Comparison of ENCODE assay signal across 8 mouse cellular contexts in genomic region chr19:24281288-24281980, GRCm38 (mm10). TPM values are rescaled to one million over a fixed set of nuclear protein-coding genes. Genes with fewer than 3 reads are reported as not detected.
A peak's percentile ranks its signal among the peaks of the same experiment; 100 is the strongest.
DNase-seq lines count a peak whose midpoint lies in the region; ATAC-seq lines count a peak whose summit lies in the region.

No protein-coding gene starts in this region.

- H3K36me3 ChIP-seq in liver, embryonic 11.5 days (ENCODE audit: control insufficient read depth, insufficient read depth, low read length): no peaks in the 10 kb centered on the region; the same call in 1 of the 2 replicates
- peaks cover 9% of the 10 kb centered on the region for H3K36me3 ChIP-seq in forebrain, embryonic 13.5 days (ENCODE audit: poor library complexity, severe bottlenecking)
- no peaks in the 10 kb centered on the region for H3K36me3 ChIP-seq in limb, embryonic 15.5 days
- no peaks in the 10 kb centered on the region for H3K36me3 ChIP-seq in stomach, embryonic 15.5 days

- no peaks in the 10 kb centered on the region for H3K27me3 ChIP-seq in liver, embryonic 11.5 days (replicated peaks; ENCODE audit: control insufficient read depth, insufficient read depth, low read length)
- H3K27me3 ChIP-seq in forebrain, embryonic 13.5 days: no peaks in the 10 kb centered on the region
- no peaks in the 10 kb centered on the region for H3K27me3 ChIP-seq in limb, embryonic 15.5 days
- no peaks in the 10 kb centered on the region for H3K27me3 ChIP-seq in stomach, embryonic 15.5 days (replicated peaks)

- H3K4me2 ChIP-seq in liver, embryonic 11.5 days: peak overlapping the region; percentile 88
- H3K4me2 ChIP-seq in forebrain, embryonic 13.5 days: peak overlapping the region; percentile 87
- peak overlapping the region; percentile 89 for H3K4me2 ChIP-seq in limb, embryonic 15.5 days
- H3K4me2 ChIP-seq in stomach, embryonic 15.5 days: peak overlapping the region; percentile 82

- peak overlapping the region; percentile 20; the same call in 1 of the 2 replicates for H3K9ac ChIP-seq in liver, embryonic 11.5 days (ENCODE audit: low read depth, low read length)
- H3K9ac ChIP-seq in forebrain, embryonic 13.5 days: no peak overlapping the region
- no peak overlapping the region for H3K9ac ChIP-seq in limb, embryonic 15.5 days
- no peak overlapping the region for H3K9ac ChIP-seq in stomach, embryonic 15.5 days

- peaks cover 4% of the 10 kb centered on the region; the same call in 1 of the 2 replicates for H3K4me1 ChIP-seq in liver, embryonic 11.5 days (replicated peaks; ENCODE audit: control insufficient read depth, insufficient read depth, low read length)
- H3K4me1 ChIP-seq in forebrain, embryonic 13.5 days: peaks cover 12% of the 10 kb centered on the region
- peaks cover 11% of the 10 kb centered on the region for H3K4me1 ChIP-seq in limb, embryonic 15.5 days
- H3K4me1 ChIP-seq in stomach, embryonic 15.5 days: peaks cover 8% of the 10 kb centered on the region; the same call in 1 of the 2 replicates

- H3K27ac ChIP-seq in liver, embryonic 11.5 days (ENCODE audit: low read depth, low read length): peak overlapping the region; percentile 25; the same call in 1 of the 2 replicates
- H3K27ac ChIP-seq in forebrain, embryonic 13.5 days: no peak overlapping the region
- H3K27ac ChIP-seq in limb, embryonic 15.5 days: no peak overlapping the region
- no peak overlapping the region for H3K27ac ChIP-seq in stomach, embryonic 15.5 days

- 40% methylated on average over 7 of the region's 7 CpGs for WGBS in liver, embryonic 11.5 days
- WGBS in forebrain, embryonic 13.5 days: 65% methylated on average over 7 of the region's 7 CpGs
- 54% methylated on average over 7 of the region's 7 CpGs for WGBS in limb, embryonic 15.5 days
- 57% methylated on average over 7 of the region's 7 CpGs for WGBS in stomach, embryonic 15.5 days

- no peak for ATAC-seq in liver, embryonic 11.5 days (replicated peaks; ENCODE audit: low FRiP score)
- ATAC-seq in forebrain, embryonic 13.5 days: no peak
- no peak for ATAC-seq in limb, embryonic 15.5 days (ENCODE audit: insufficient number of reproducible peaks, low FRiP score, low TSS enrichment, low read depth)
- ATAC-seq in stomach, embryonic 15.5 days (ENCODE audit: insufficient read depth, low FRiP score, low read depth): no peak
- ATAC-seq in CD4-positive, CD25-positive, alpha-beta regulatory T cell, adult 4 months: no peak

- peak overlapping the region; percentile 67 for H3K4me3 ChIP-seq in liver, embryonic 11.5 days (ENCODE audit: low read depth, low read length)
- no peak overlapping the region for H3K4me3 ChIP-seq in forebrain, embryonic 13.5 days
- peak overlapping the region; percentile 73 for H3K4me3 ChIP-seq in limb, embryonic 15.5 days
- no peak overlapping the region for H3K4me3 ChIP-seq in stomach, embryonic 15.5 days (replicated peaks)

- no peaks in the 10 kb centered on the region; the same call in 1 of the 2 replicates for H3K9me3 ChIP-seq in liver, embryonic 11.5 days (ENCODE audit: control insufficient read depth, low read length)
- no peaks in the 10 kb centered on the region for H3K9me3 ChIP-seq in forebrain, embryonic 13.5 days (replicated peaks)
- no peaks in the 10 kb centered on the region; the same call in 1 of the 2 replicates for H3K9me3 ChIP-seq in limb, embryonic 15.5 days
- H3K9me3 ChIP-seq in stomach, embryonic 15.5 days: no peaks in the 10 kb centered on the region

- DNase-seq in liver, embryonic 11.5 days (ENCODE audit: low spot score): no peak
- no peak for DNase-seq in liver
- DNase-seq in adrenal gland, adult 8-10 months: no peak
- no peak for DNase-seq in frontal cortex, postnatal 10 days (ENCODE audit: low spot score in 2 of 2)

RNA-seq across cellular contexts. Expression of gene Fxn, which starts 1.0 kb away (rescaled TPM):
- 82.8 and 91.1 TPM in 2 replicates for polyA plus RNA-seq in liver, embryonic 11.5 days (2014; fragmentation: Nextera tagmentation; extraction: Ambion mirVana)
- 55.4 and 56.7 TPM in 2 replicates for polyA plus RNA-seq in forebrain, embryonic 13.5 days (2015; fragmentation: Nextera tagmentation; extraction: Ambion mirVana)
- 36.0 and 38.6 TPM in 2 replicates for polyA plus RNA-seq in limb, embryonic 15.5 days (2015; fragmentation: Nextera tagmentation; extraction: Ambion mirVana)
- 39.3 and 44.3 TPM in 2 replicates for polyA plus RNA-seq in stomach, embryonic 15.5 days (2015; fragmentation: Nextera tagmentation; extraction: Ambion mirVana)
- total RNA-seq in adrenal gland, adult 8-10 months (2022): 10 to 100 TPM; 10.7 to 13.5 (median 11.6) TPM
- polyA plus RNA-seq in CD4-positive, CD25-positive, alpha-beta regulatory T cell, adult 4 months (2017; shearing (Covaris generic)): 10 to 100 TPM; 13.2 to 16.9 TPM

RNA-seq across cellular contexts. Expression of gene Tjp2, which starts 56.6 kb away (rescaled TPM):
- polyA plus RNA-seq in liver, embryonic 11.5 days (2014; fragmentation: Nextera tagmentation; extraction: Ambion mirVana): 14.0 and 14.2 TPM in 2 replicates
- 14.3 and 14.7 TPM in 2 replicates for polyA plus RNA-seq in forebrain, embryonic 13.5 days (2015; fragmentation: Nextera tagmentation; extraction: Ambion mirVana)
- 17.2 and 20.6 TPM in 2 replicates for polyA plus RNA-seq in limb, embryonic 15.5 days (2015; fragmentation: Nextera tagmentation; extraction: Ambion mirVana)
- 34.5 and 39.2 TPM in 2 replicates for polyA plus RNA-seq in stomach, embryonic 15.5 days (2015; fragmentation: Nextera tagmentation; extraction: Ambion mirVana)
- total RNA-seq in adrenal gland, adult 8-10 months (2022): 10 to 100 TPM in 2 of 4 experiments, 1 to 10 TPM in 2; 7.2 to 14.6 (median 10.7) TPM
- polyA plus RNA-seq in CD4-positive, CD25-positive, alpha-beta regulatory T cell, adult 4 months (2017; shearing (Covaris generic)): 1 to 10 TPM; 4.2 to 4.6 TPM

Comparison
In these comparisons a context has a peak if more than half of its experiments do, and no peak if none do; other contexts are left out.
1. H3K4me3 ChIP-seq: peak in liver, embryonic 11.5 days (single experiment) and limb, embryonic 15.5 days (single experiment); none in forebrain, embryonic 13.5 days (single experiment) and stomach, embryonic 15.5 days (single experiment).
2. Peak in every context shown above with its lines, with median percentiles within 50 percentile points of each other: H3K4me2 ChIP-seq.